Mouse (Mus musculus): ENCODE results near the gene Zmym4.

Zmym4 gene

DNA sequence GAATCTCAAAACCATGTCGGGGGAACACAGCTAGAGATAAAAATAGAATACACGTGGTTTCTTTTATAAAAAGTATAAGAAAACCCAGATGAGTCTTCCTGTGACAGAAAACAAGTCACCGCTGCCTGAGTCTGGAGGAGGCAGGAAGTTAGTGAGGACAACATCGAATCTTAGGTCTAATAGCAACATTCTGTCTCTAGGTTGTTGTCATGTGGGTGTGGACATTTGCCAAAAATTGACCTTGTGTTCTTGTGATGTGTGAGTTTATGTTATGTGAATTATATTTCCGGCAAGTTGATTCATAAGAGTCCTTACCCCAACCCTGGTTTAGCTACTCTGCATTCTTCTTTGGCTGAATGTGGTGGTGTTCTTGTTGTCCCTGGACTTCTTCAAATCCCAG lies 154.7 kb downstream of the Zmym4 start:
- no peak for DNase-seq

All from kidney, adult 11 months (tissue).